8 mouse cellular contexts compared by ENCODE assay signal in the genomic region with DNA sequence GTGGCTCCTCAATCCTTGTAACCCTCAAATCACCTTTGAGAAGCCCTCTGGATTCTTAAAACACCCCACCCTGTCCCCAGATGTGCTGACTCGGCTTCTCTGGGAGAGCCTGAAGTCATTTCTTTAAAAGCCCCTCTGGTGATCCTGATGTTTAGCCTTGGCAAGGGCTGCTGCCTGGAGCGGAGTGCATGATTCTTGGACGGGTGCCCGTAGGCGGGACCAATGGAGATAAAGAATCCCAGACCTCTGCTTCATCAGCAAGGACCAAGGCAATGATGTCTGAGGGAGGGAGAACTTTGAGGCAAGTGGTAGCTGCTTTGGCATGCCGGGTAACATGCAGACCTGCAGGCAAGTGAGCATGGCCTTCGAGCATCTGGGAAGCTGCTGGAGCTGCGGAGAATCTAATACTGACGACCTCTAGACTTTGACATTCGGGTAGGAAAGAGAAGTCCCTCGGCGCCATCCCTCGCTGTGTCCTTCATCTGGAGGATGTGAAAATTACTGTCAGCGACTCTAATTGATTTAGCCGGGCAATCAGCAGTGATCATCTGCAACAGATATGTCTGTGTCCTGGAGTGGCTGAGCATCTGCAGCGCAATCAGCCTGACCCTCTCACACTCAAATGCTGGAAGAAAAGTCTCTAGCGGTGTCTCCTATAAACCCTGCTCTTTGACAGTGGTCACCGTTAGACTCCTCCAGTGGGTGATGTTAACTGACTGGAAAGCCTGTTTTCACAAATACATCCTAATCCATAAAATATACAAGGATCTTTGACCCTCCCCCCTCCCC.
A peak's percentile ranks its signal among the peaks of the same experiment; 100 is the strongest.
DNase-seq lines count a peak whose midpoint lies in the region; ATAC-seq and TF ChIP-seq lines count a peak whose summit lies in the region.

No protein-coding gene starts in this region.

- DNase-seq in midbrain, embryonic 11.5 days (ENCODE audit: low spot score, missing footprints), result no peak
- no peak for DNase-seq in midbrain, embryonic 10.5 days (ENCODE audit: low spot score)
- peak; percentile 60 for DNase-seq in gastrocnemius, adult 2 months
- peak; percentile 88 for DNase-seq in lung, postnatal 10 days
- DNase-seq in urinary bladder, postnatal 14 days (ENCODE audit: low spot score), result peak; percentile 77
- DNase-seq in cerebellum, adult 8-10 months, result no peak
- DNase-seq in right cerebral cortex, adult 18-20 months, result no peak

- H3K36me3 ChIP-seq in midbrain, embryonic 11.5 days (ENCODE audit: control insufficient read depth, insufficient read depth, low read length), result no peaks in the 10 kb centered on the region
- H3K36me3 ChIP-seq in midbrain, embryonic 10.5 days, result no peaks in the 10 kb centered on the region
- no peaks in the 10 kb centered on the region for H3K36me3 ChIP-seq in hindbrain, embryonic 13.5 days

- H3K4me1 ChIP-seq in midbrain, embryonic 11.5 days (ENCODE audit: control insufficient read depth, insufficient read depth, low read length), result no peaks in the 10 kb centered on the region
- H3K4me1 ChIP-seq in midbrain, embryonic 10.5 days, result no peaks in the 10 kb centered on the region
- H3K4me1 ChIP-seq in hindbrain, embryonic 13.5 days (replicated peaks), result peaks cover 19% of the 10 kb centered on the region

- no peak overlapping the region for H3K4me2 ChIP-seq in midbrain, embryonic 11.5 days
- H3K4me2 ChIP-seq in hindbrain, embryonic 13.5 days, result 0 out of 2 replicates have a peak overlapping the region, but pooled peaks have one; percentile 6

- no peak overlapping the region for H3K4me3 ChIP-seq in midbrain, embryonic 11.5 days (ENCODE audit: low read depth, low read length)
- H3K4me3 ChIP-seq in midbrain, embryonic 10.5 days, result no peak overlapping the region
- no peak overlapping the region for H3K4me3 ChIP-seq in gastrocnemius, adult 2 months
- H3K4me3 ChIP-seq in hindbrain, embryonic 13.5 days, result no peak overlapping the region

- no peaks in the 10 kb centered on the region for H3K9me3 ChIP-seq in midbrain, embryonic 11.5 days (ENCODE audit: control insufficient read depth, low read length)
- 0 out of 2 replicates have a peak, but pooled peaks cover 5% of the 10 kb centered on the region for H3K9me3 ChIP-seq in midbrain, embryonic 10.5 days (replicated peaks)
- H3K9me3 ChIP-seq in hindbrain, embryonic 13.5 days, result no peaks in the 10 kb centered on the region

- no peak overlapping the region for H3K27ac ChIP-seq in midbrain, embryonic 11.5 days (ENCODE audit: low read depth, low read length)
- H3K27ac ChIP-seq in midbrain, embryonic 10.5 days (replicated peaks), result no peak overlapping the region
- no peak overlapping the region for H3K27ac ChIP-seq in gastrocnemius, adult 2 months
- H3K27ac ChIP-seq in hindbrain, embryonic 13.5 days, result peak overlapping the region; percentile 30; the same call in 1 of the 2 replicates

- WGBS in midbrain, embryonic 11.5 days, result 90% methylated on average over 18 of the region's 18 CpGs
- 90% methylated on average over 18 of the region's 18 CpGs for WGBS in midbrain, embryonic 10.5 days
- WGBS in hindbrain, embryonic 13.5 days, result 60% methylated on average over 18 of the region's 18 CpGs

- H3K27me3 ChIP-seq in midbrain, embryonic 11.5 days (ENCODE audit: control insufficient read depth, insufficient read depth, low read length), result no peaks in the 10 kb centered on the region
- H3K27me3 ChIP-seq in midbrain, embryonic 10.5 days (ENCODE audit: low read depth, poor library complexity, severe bottlenecking), result no peaks in the 10 kb centered on the region
- H3K27me3 ChIP-seq in hindbrain, embryonic 13.5 days, result no peaks in the 10 kb centered on the region

- ATAC-seq in midbrain, embryonic 11.5 days (ENCODE audit: low FRiP score), result peak; percentile 58
- peak; percentile 79 for ATAC-seq in hindbrain, embryonic 13.5 days (ENCODE audit: low FRiP score)

- intact Hi-C loops in gastrocnemius, adult 2 months (cut with DNase I), result no loop called here

- no peak for TF ChIP-seq CTCF in gastrocnemius, adult 2 months (IDR thresholded peaks at IDR 0.05)

- no peak overlapping the region for H3K9ac ChIP-seq in midbrain, embryonic 11.5 days (ENCODE audit: low read length)
- H3K9ac ChIP-seq in hindbrain, embryonic 13.5 days, result no peak overlapping the region

Comparison
In these comparisons a context has a peak if more than half of its experiments do, and no peak if none do; other contexts are left out.
1. DNase-seq: peak in gastrocnemius, adult 2 months (single experiment), lung, postnatal 10 days (single experiment) and urinary bladder, postnatal 14 days (single experiment); none in midbrain, embryonic 11.5 days (single experiment), midbrain, embryonic 10.5 days (single experiment), cerebellum, adult 8-10 months (single experiment) and right cerebral cortex, adult 18-20 months (single experiment).